ENCODE assay signal across 26 mouse cellular contexts in the genomic region with DNA sequence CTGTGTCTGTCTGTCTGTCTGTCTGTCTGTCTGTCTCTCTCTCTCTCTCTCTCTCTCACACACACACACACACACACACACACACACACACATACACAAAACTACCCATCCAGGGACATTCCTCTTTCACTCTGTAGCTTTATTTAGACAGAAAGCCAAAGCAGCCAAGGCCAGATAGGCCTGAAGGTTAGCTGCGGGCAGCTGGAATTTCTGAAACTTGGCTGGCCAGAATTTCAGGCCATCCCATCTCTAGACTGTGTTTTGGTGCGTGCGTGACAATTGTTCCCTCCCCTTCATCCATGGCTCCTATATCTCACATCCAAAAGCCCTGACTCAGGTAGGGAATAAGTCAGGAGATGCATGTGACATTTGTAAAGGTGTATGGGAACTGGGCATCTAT.
DNase-seq lines count a peak whose midpoint lies in the region; ATAC-seq and TF ChIP-seq lines count a peak whose summit lies in the region.
"Had no signal": no experiment of that assay in that cellular context is flagged by ENCODE, and none has a peak within 500 bp of the region (broad histone marks: within the 10 kb centered on the region; RNA-seq: fewer than 3 reads in every experiment).

No protein-coding gene starts in this region.

- H3K4me2 ChIP-seq in heart, embryonic 14.5 days (ENCODE audit: low read length), result peak overlapping the region; percentile 19; the same call in 1 of the 2 replicates
- H3K4me2 ChIP-seq: hindbrain, embryonic 15.5 days; limb, embryonic 12.5 days; liver, embryonic 15.5 days; lung, embryonic 14.5 days had no signal

- 35% methylated on average over 3 of the region's 3 CpGs for WGBS in heart, embryonic 14.5 days

- ATAC-seq in heart, embryonic 14.5 days (ENCODE audit: insufficient number of reproducible peaks, insufficient read depth, low FRiP score, low read depth), result no peak
- ATAC-seq: forebrain, embryonic 16.5 days; inflammation-experienced regulatory T-cells, adult 6 months; Patski had no signal

- TF ChIP-seq CTCF in layer of hippocampus, adult 2 months (conservative IDR thresholded peaks at IDR 0.05), result no peak

- peaks cover 41 to 79% of the 10 kb centered on the region in 2 experiments for H3K4me1 ChIP-seq in heart, embryonic 14.5 days (ENCODE audit: control insufficient read depth in 2 of 2, insufficient read depth in 2 of 2, low read length in 2 of 2)
- H3K4me1 ChIP-seq: liver, embryonic 15.5 days had no signal

- H3K9me3 ChIP-seq in heart, embryonic 14.5 days (ENCODE audit: control insufficient read depth, low read length), result no peaks in the 10 kb centered on the region
- H3K9me3 ChIP-seq: hindbrain, embryonic 10.5 days; hindbrain, embryonic 15.5 days; limb, embryonic 12.5 days; liver, embryonic 15.5 days had no signal

- no peak overlapping the region for H3K4me3 ChIP-seq in heart, embryonic 14.5 days (ENCODE audit: control insufficient read depth in 1 of 2, insufficient read depth in 1 of 2, low read depth in 1 of 2, low read length in 2 of 2)
- no peak overlapping the region for H3K4me3 ChIP-seq in layer of hippocampus, adult 2 months
- H3K4me3 ChIP-seq: erythroblast, embryonic 14.5 days; gastrocnemius, adult 2 months; hindbrain, embryonic 10.5 days; hindbrain, embryonic 15.5 days; left cerebral cortex, adult 2 months; limb, embryonic 12.5 days; liver, embryonic 15.5 days had no signal

- peak overlapping the region in 1 of 2 experiments; percentile 35; a peak in 1 of 4 replicates for H3K27ac ChIP-seq in heart, embryonic 14.5 days (replicated peaks in 1 of 2; ENCODE audit: control insufficient read depth in 1 of 2, insufficient read depth in 1 of 2, low read depth in 2 of 2, low read length in 2 of 2)
- peak overlapping the region; percentile 48 for H3K27ac ChIP-seq in layer of hippocampus, adult 2 months
- H3K27ac ChIP-seq: gastrocnemius, adult 2 months; hindbrain, embryonic 10.5 days; hindbrain, embryonic 15.5 days; left cerebral cortex, adult 2 months; limb, embryonic 12.5 days; liver, embryonic 15.5 days; stomach, postnatal 0 days had no signal

- no peaks in the 10 kb centered on the region for H3K27me3 ChIP-seq in heart, embryonic 14.5 days (ENCODE audit: control insufficient read depth, insufficient read depth, low read length)
- H3K27me3 ChIP-seq: hindbrain, embryonic 15.5 days; limb, embryonic 12.5 days; Patski had no signal

- H3K36me3 ChIP-seq in heart, embryonic 14.5 days (ENCODE audit: control insufficient read depth, insufficient read depth, low read length), result no peaks in the 10 kb centered on the region; the same call in 1 of the 2 replicates
- H3K36me3 ChIP-seq: hindbrain, embryonic 10.5 days; hindbrain, embryonic 15.5 days; limb, embryonic 12.5 days; liver, embryonic 15.5 days had no signal

- DNase-seq in adrenal gland, adult 8-10 months, result peak; percentile 73
- DNase-seq in adrenal gland, adult 18-20 months (ENCODE audit: low spot score in 2 of 2), result no peak
- DNase-seq in heart, postnatal 4 days, result no peak
- no peak for DNase-seq in layer of hippocampus, adult 2 months (ENCODE audit: low spot score in 2 of 2)
- no peak for DNase-seq in layer of hippocampus, adult 9-10 months (ENCODE audit: low spot score)
- DNase-seq in adrenal gland, postnatal 36 days, result peak; percentile 69 to 73
- DNase-seq: cerebellum, postnatal 14 days; gastrocnemius, adult 2 months; gastrocnemius, postnatal 36 days; kidney, adult 11 months; kidney, postnatal 14 days; lung, embryonic 14.5 days; lung, postnatal 14 days; midbrain, embryonic 14.5 days; spleen, adult 18-20 months had no signal

- no peak overlapping the region for H3K9ac ChIP-seq in heart, embryonic 14.5 days (ENCODE audit: low read length)
- H3K9ac ChIP-seq: hindbrain, embryonic 15.5 days; limb, embryonic 12.5 days; liver, embryonic 15.5 days; lung, embryonic 14.5 days had no signal

Comparison
In these comparisons a context has a peak if more than half of its experiments do, and no peak if none do; other contexts are left out.
1. DNase-seq: peak in adrenal gland, adult 8-10 months (single experiment) and adrenal gland, postnatal 36 days (2 of 2); none in adrenal gland, adult 18-20 months (0 of 2), heart, postnatal 4 days (single experiment), layer of hippocampus, adult 2 months (0 of 2) and layer of hippocampus, adult 9-10 months (single experiment).